ENCODE assay signal across 8 mouse cellular contexts in genomic region chr2:13573408-13574065, GRCm38 (mm10). TPM values are rescaled to one million over a fixed set of nuclear protein-coding genes. Genes with fewer than 3 reads are reported as not detected.
DNase-seq lines count a peak whose midpoint lies in the region; ATAC-seq lines count a peak whose summit lies in the region.

Vim (plus strand) TSS chr2:13573927.

- H3K36me3 ChIP-seq in intestine, embryonic 15.5 days = 0 out of 2 replicates have a peak, but pooled peaks cover 4% of the 10 kb centered on the region
- H3K36me3 ChIP-seq in limb, embryonic 11.5 days (ENCODE audit: control insufficient read depth, insufficient read depth, low read length) = peaks cover 6% of the 10 kb centered on the region; the same call in 1 of the 2 replicates
- H3K36me3 ChIP-seq in midbrain, embryonic 13.5 days = peaks cover 10% of the 10 kb centered on the region

- peak within 1 kb of the TSS; percentile 97 for H3K27ac ChIP-seq in intestine, embryonic 15.5 days
- peak within 1 kb of the TSS; percentile 81 for H3K27ac ChIP-seq in limb, embryonic 11.5 days (replicated peaks; ENCODE audit: low read depth, low read length)
- H3K27ac ChIP-seq in midbrain, embryonic 13.5 days = peak within 1 kb of the TSS; percentile 94

- peak within 1 kb of the TSS; percentile 75 for H3K9ac ChIP-seq in intestine, embryonic 15.5 days
- H3K9ac ChIP-seq in limb, embryonic 11.5 days (ENCODE audit: low read length) = peak within 1 kb of the TSS; percentile 81
- peak within 1 kb of the TSS; percentile 93 for H3K9ac ChIP-seq in midbrain, embryonic 13.5 days (replicated peaks)

- peak within 1 kb of the TSS; percentile 67 for H3K4me3 ChIP-seq in intestine, embryonic 15.5 days (replicated peaks)
- peak within 1 kb of the TSS; percentile 76 for H3K4me3 ChIP-seq in limb, embryonic 11.5 days (ENCODE audit: low read depth, low read length)
- peak within 1 kb of the TSS; percentile 82 for H3K4me3 ChIP-seq in midbrain, embryonic 13.5 days (replicated peaks)

- no peaks in the 10 kb centered on the region; the same call in 1 of the 2 replicates for H3K27me3 ChIP-seq in intestine, embryonic 15.5 days (replicated peaks)
- no peaks in the 10 kb centered on the region for H3K27me3 ChIP-seq in limb, embryonic 11.5 days (ENCODE audit: control insufficient read depth, insufficient read depth, low read length)
- H3K27me3 ChIP-seq in midbrain, embryonic 13.5 days = no peaks in the 10 kb centered on the region

- peak; percentile 93 for ATAC-seq in intestine, embryonic 15.5 days
- peak; percentile 93 for ATAC-seq in limb, embryonic 11.5 days (ENCODE audit: insufficient number of reproducible peaks, low FRiP score, low TSS enrichment, low read depth)
- peak; percentile 90 for ATAC-seq in midbrain, embryonic 13.5 days

- H3K4me2 ChIP-seq in intestine, embryonic 15.5 days (replicated peaks) = peak within 1 kb of the TSS; percentile 83
- peak within 1 kb of the TSS; percentile 87 for H3K4me2 ChIP-seq in limb, embryonic 11.5 days (ENCODE audit: low read depth, severe bottlenecking)
- H3K4me2 ChIP-seq in midbrain, embryonic 13.5 days (replicated peaks) = peak within 1 kb of the TSS; percentile 78

- peaks cover 3% of the 10 kb centered on the region for H3K4me1 ChIP-seq in intestine, embryonic 15.5 days (replicated peaks)
- peaks cover 4% of the 10 kb centered on the region; the same call in 1 of the 2 replicates for H3K4me1 ChIP-seq in limb, embryonic 11.5 days (ENCODE audit: control insufficient read depth, insufficient read depth, low read length)
- peaks cover 44% of the 10 kb centered on the region for H3K4me1 ChIP-seq in midbrain, embryonic 13.5 days (replicated peaks)

- under 1% methylated on average over 26 of the region's 26 CpGs for WGBS in intestine, embryonic 15.5 days
- 0% methylated on average over 26 of the region's 26 CpGs for WGBS in limb, embryonic 11.5 days
- WGBS in midbrain, embryonic 13.5 days = 0% methylated on average over 26 of the region's 26 CpGs

- H3K9me3 ChIP-seq in intestine, embryonic 15.5 days = no peaks in the 10 kb centered on the region
- no peaks in the 10 kb centered on the region for H3K9me3 ChIP-seq in limb, embryonic 11.5 days (ENCODE audit: control insufficient read depth, low read length)
- no peaks in the 10 kb centered on the region for H3K9me3 ChIP-seq in midbrain, embryonic 13.5 days

- peak; percentile 96 for DNase-seq in retina, embryonic 14.5 days (ENCODE audit: low spot score)
- DNase-seq in retina, postnatal 1 day = no peak
- DNase-seq in embryo, embryonic 11 days = peak; percentile 95
- DNase-seq in gastrocnemius, postnatal 4 days (ENCODE audit: low spot score in 2 of 2) = peak; percentile 88 to 94
- DNase-seq in limb, embryonic 11.5 days (ENCODE audit: low spot score) = peak; percentile 94
- peak; percentile 61 to 66 for DNase-seq in spleen, postnatal 14 days (ENCODE audit: low spot score in 2 of 2)

RNA-seq across cellular contexts. Expression of gene Vim, which starts in this region (rescaled TPM):
- 1,000 to 10,000 TPM; 1,312 to 1,441 TPM for total RNA-seq in gastrocnemius, postnatal 4 days (2021)
- 442 and 454 TPM in 2 replicates for polyA plus RNA-seq in intestine, embryonic 15.5 days (2015; fragmentation: Nextera tagmentation; extraction: Ambion mirVana)
- polyA plus RNA-seq in limb, embryonic 11.5 days (2014; fragmentation: Nextera tagmentation; extraction: Ambion mirVana) = 398 and 406 TPM in 2 replicates
- polyA plus RNA-seq in midbrain, embryonic 13.5 days (2015; fragmentation: Nextera tagmentation; extraction: Ambion mirVana) = 773 and 781 TPM in 2 replicates
